Mouse (Mus musculus): ENCODE results near the gene Atf6. TPM values are rescaled to one million over a fixed set of nuclear protein-coding genes. Genes with fewer than 3 reads are reported as not detected.

The Atf6 gene
- polyA plus RNA-seq, 1 experiment from 2014 or later: 6.6 TPM

DNA sequence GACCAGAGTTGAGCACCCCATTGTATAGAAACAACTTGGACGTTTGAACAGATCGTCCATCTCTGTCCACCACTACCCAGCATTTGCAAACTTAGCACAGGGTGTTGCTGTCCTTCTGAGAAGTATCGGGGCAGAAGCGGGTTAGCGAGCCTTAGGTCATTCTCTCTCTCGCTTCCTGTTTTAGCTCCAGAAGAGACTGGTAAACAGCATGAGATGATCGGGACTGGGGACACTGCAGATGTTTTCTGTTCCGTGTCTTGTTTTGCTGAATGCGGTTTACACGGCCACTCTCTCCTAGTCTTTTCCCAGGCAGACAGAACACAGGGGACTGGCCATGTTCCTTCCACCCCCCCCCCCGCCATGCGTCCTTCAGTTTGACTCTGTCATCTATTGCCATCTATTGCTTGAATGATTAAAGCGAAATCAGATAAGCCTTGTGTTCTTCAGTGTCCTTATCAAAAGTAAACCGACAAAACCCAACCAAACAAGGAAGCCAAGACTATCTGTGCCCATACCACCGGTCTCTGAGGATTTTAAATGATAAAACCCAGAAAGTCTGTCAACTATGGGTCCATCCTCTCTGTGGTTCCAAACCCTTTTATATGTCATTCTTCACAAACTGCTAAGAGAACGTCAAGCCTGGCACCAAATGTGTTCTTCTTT, 31.0 kb upstream of the Atf6 start:
- Histone ChIP-seq H3K9ac (no peak overlapping the region), H3K27ac (no peak overlapping the region), H3K36me3 (ENCODE audit: poor library complexity, severe bottlenecking) (no peaks in the 10 kb centered on the region), H3K4me3 (no peak overlapping the region), H3K27me3 (0 out of 2 replicates have a peak, but pooled peaks cover 4% of the 10 kb centered on the region), H3K4me1 (no peaks in the 10 kb centered on the region), H3K4me2 (no peak overlapping the region), H3K9me3 (replicated peaks) (no peaks in the 10 kb centered on the region)
- 80% methylated on average over 16 of the region's 16 CpGs for WGBS
- no peak for ATAC-seq

DNA sequence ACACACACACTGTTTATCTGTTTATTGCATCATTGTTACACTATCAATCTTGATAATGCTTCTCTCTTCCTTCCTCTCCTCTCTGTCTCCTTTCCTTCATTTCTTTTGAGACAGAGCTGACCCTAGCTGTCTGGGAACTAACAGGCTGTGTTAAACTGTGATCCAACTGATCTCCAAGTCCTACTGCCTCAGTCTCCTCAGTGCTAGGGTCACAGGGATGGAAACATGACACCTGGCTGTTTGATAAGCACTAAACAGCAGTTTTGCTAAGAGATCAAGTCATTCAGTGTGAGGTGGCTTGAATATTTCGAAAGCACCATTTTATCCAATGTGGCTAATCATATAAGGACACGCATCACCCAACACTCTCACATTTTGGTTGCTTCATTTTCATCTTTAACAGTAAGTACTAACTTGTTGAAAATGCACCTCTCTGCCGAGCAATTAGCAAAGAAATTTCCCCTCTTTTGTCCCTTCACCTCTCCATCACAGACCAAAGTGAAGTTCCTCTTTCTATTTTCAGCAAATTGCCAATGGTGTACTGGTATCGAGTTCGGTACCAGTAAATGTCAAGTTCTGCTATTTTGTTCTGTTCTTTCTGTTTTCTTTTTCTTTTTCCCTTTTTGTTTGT, 29.2 kb upstream of the Atf6 start:
- Histone ChIP-seq H3K9ac (no peak overlapping the region), H3K4me1 (no peaks in the 10 kb centered on the region), H3K4me3 (no peak overlapping the region), H3K36me3 (ENCODE audit: poor library complexity, severe bottlenecking) (no peaks in the 10 kb centered on the region), H3K27ac (no peak overlapping the region), H3K4me2 (no peak overlapping the region), H3K27me3 (0 out of 2 replicates have a peak, but pooled peaks cover 3% of the 10 kb centered on the region), H3K9me3 (replicated peaks) (no peaks in the 10 kb centered on the region)
- WGBS: 81% methylated on average over 5 of the region's 5 CpGs
- no peak for ATAC-seq

DNA sequence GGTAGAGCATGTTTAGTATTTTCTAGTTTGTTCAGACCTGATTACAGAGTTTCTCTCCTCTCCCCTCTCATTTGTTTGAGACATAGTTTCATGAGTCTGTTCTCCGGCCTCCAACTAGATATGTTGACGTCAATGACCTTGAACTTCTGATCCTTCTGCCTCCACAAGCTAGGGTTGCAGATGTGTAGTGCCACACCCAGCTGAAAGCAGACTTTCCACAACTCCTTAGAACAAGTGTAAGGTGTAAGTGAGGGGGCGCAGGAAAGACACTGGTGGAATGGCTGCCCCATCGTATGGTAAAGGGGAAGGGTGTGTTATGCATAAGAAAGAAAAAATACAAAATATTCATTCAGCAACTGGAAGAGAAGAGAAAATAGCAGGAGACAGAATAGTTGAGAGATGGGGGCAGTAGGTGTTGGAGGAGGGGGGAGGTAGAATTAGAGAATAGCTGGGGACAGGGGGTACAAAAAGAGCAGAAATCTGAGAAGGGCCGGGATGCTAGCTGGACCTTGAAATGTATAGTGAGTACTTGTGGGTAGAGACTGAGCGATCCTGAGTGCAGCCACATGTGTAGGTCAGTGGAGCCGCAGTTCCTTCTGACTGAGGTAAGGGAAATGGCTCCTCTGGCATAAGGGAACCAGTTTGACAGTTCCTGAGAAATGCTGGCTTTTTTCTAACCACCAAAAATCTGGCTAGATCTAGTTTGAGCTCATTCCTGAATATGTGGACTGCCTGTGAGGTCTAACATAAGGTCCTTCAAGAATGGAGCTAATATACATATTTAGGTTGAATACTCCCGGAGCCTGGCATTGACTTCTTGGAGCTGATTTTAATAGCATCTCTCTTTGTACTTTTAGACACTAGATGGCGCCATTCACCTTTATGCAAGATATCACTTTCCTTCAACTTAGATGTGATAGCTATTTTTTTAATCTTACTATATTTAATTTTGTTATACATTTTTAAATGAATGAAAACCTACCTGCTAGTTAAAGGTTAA, 27.3 kb upstream of the Atf6 start:
- no peak; the same call in 1 of the 2 replicates for ATAC-seq
- no peak overlapping the region for H3K27ac ChIP-seq
- 66% methylated on average over 9 of the region's 9 CpGs for WGBS

DNA sequence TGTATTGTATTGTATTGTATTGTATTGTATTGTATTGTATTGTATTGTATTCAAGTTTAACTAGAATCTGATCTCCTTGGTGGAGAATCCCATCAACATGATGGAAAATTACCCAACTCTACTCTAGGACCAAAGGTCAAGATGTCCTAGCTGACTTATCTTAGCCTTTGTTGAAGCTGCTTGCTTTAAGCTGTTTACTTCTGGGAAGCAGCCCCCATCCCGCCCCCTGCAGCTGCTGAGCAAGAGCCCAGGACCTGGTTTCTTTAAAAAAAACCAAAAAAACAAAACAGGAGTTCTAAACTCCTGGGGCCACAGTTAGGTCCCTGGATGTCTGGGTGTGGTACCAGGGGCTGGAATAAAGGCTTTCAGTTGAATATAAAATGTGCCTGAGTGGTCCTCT, 24.7 kb upstream of the Atf6 start:
- Histone ChIP-seq H3K27ac (no peak overlapping the region), H3K36me3 (ENCODE audit: poor library complexity, severe bottlenecking) (no peaks in the 10 kb centered on the region), H3K27me3 (no peaks in the 10 kb centered on the region), H3K9ac (no peak overlapping the region), H3K4me2 (no peak overlapping the region), H3K4me3 (no peak overlapping the region), H3K9me3 (replicated peaks) (no peaks in the 10 kb centered on the region), H3K4me1 (no peaks in the 10 kb centered on the region)
- ATAC-seq: no peak
- 42% methylated on average over 1 of the region's 1 CpGs for WGBS

More for the DNA sequence above, 27.3 kb upstream of the Atf6 start:
- Histone ChIP-seq H3K4me2 (no peak overlapping the region), H3K4me3 (no peak overlapping the region), H3K27me3 (0 out of 2 replicates have a peak, but pooled peaks cover 3% of the 10 kb centered on the region), H3K36me3 (ENCODE audit: poor library complexity, severe bottlenecking) (no peaks in the 10 kb centered on the region), H3K4me1 (no peaks in the 10 kb centered on the region), H3K9me3 (replicated peaks) (no peaks in the 10 kb centered on the region), H3K9ac (no peak overlapping the region)

DNA sequence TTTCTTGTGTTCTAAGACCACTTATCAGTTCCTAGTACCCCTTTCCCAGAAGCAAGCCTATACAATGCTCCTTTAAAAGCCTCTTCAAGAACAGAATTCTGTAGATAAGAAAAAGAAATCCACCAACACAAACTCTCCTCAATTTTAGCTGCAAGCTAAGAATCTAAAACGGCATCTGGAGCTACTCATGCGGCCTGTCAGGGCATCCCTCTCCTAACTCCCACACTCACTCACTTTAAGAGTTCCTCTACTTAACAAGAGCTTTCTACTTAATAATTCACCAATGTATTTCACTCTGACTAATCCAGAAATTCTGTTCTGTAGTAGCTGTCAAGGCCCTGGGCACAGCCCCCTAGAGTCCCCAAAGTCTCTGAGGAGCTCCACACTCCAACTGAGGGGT, 24.1 kb upstream of the Atf6 start:
- Histone ChIP-seq H3K4me3 (no peak overlapping the region), H3K36me3 (ENCODE audit: poor library complexity, severe bottlenecking) (no peaks in the 10 kb centered on the region), H3K27me3 (no peaks in the 10 kb centered on the region), H3K9ac (no peak overlapping the region), H3K9me3 (replicated peaks) (no peaks in the 10 kb centered on the region), H3K4me2 (no peak overlapping the region), H3K27ac (no peak overlapping the region), H3K4me1 (no peaks in the 10 kb centered on the region)
- ATAC-seq: no peak
- WGBS: 83% methylated on average over 2 of the region's 2 CpGs

DNA sequence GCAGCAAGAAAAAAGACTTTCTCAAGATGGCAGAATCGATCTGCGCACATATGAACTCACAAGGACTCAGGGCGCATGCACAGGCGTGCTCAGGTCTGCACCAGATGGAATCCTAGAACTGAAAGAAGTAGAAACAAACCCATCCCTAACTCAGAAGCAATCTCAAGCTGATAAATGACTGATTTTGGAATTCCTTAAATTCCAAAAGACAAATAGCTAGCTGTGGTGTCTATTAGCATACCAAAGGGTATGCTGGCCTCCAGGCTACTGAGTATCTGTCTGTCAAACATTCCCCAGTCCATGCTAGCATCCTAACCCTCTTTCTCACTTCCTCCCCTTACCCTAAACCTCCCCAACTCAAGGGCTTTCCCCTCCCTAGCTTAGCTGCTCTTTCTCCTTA, 21.7 kb upstream of the Atf6 start:
- no peak for ATAC-seq
- Histone ChIP-seq H3K27me3 (no peaks in the 10 kb centered on the region), H3K9me3 (replicated peaks) (no peaks in the 10 kb centered on the region)

DNA sequence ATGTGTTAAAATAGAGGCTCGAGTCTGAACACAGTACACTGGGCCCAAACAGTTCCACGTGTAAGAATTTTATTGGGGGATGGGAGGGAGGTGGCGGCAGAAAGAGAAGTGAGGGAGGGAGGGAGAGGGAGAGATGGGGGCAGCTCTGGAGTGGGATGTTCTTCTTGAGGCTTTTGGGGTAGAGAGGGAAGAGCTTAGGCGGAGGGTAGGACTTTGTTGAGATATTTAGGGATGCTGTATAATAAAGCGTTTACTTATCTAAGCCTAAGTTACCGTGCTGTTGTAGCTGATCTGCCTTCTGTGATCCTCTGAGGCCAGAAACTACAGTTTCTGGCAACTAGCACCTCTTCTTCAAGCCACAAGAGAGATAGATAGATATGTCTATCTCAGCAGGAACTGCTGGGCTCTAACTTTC, 18.5 kb upstream of the Atf6 start:
- Histone ChIP-seq H3K4me2 (no peak overlapping the region; the same call in 1 of the 2 replicates), H3K4me1 (peaks cover 14% of the 10 kb centered on the region), H3K4me3 (no peak overlapping the region), H3K36me3 (ENCODE audit: poor library complexity, severe bottlenecking) (peaks cover 2% of the 10 kb centered on the region; the same call in 1 of the 2 replicates), H3K27me3 (no peaks in the 10 kb centered on the region), H3K27ac (no peak overlapping the region), H3K9ac (no peak overlapping the region), H3K9me3 (replicated peaks) (no peaks in the 10 kb centered on the region)
- WGBS: 56% methylated on average over 6 of the region's 6 CpGs
- 0 out of 2 replicates have a peak, but pooled peaks have one; percentile 1 for ATAC-seq

More for the DNA sequence above, 21.7 kb upstream of the Atf6 start:
- Histone ChIP-seq H3K27ac (no peak overlapping the region), H3K9ac (no peak overlapping the region), H3K4me3 (no peak overlapping the region), H3K36me3 (ENCODE audit: poor library complexity, severe bottlenecking) (no peaks in the 10 kb centered on the region), H3K4me2 (no peak overlapping the region), H3K4me1 (peaks cover 4% of the 10 kb centered on the region)
- 73% methylated on average over 4 of the region's 4 CpGs for WGBS

DNA sequence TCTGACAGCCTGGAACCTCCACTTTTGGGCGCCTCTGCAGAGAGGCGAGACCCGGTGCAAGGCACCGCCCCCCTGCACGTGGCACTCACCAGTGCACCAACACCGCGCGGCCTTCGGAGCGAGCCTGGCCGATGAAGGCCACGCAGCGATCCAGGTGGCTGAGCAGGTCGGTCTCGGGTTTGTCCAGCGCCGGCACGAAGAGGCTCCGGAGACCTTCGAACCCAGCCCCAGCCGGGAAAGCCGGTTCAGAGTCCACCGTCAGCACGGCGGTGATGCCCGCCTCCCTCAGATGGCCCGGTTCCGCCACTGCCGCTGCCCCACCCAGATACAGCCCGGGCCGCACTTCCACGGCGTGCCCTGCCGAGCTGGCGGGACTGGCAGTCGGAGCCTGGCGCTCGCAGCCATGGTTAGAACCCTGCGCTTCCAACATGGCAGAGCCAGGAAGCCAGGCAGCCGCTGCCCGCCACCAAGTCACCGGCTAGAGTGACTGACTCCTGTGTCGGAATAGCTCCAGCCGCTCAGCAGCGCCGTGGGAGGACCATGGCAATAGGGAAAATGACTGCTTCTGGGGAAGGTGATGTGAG, 17.5 kb upstream of the Atf6 start, which contains the start of the genes Gm26620 and Dusp12:
Gene Gm26620, plus strand, starts transcription at position 88 of the 584 bp plus-strand sequence.
Gene Dusp12, minus strand, starts transcription at position 563 of the 584 bp plus-strand sequence.
- no peaks in the 10 kb centered on the region for H3K27me3 ChIP-seq
- peak; percentile 97 for ATAC-seq
- H3K27ac ChIP-seq: peak within 1 kb of the TSS; percentile 75
- H3K9ac ChIP-seq: peak within 1 kb of the TSS; percentile 88
- H3K4me2 ChIP-seq: peak within 1 kb of the TSS; percentile 86
- H3K4me1 ChIP-seq: peaks cover 14% of the 10 kb centered on the region
- no peaks in the 10 kb centered on the region for H3K9me3 ChIP-seq (replicated peaks)
- H3K4me3 ChIP-seq: peak within 1 kb of the TSS; percentile 92
- WGBS: under 1% methylated on average over 46 of the region's 46 CpGs
- peaks cover 12% of the 10 kb centered on the region for H3K36me3 ChIP-seq (ENCODE audit: poor library complexity, severe bottlenecking)

DNA sequence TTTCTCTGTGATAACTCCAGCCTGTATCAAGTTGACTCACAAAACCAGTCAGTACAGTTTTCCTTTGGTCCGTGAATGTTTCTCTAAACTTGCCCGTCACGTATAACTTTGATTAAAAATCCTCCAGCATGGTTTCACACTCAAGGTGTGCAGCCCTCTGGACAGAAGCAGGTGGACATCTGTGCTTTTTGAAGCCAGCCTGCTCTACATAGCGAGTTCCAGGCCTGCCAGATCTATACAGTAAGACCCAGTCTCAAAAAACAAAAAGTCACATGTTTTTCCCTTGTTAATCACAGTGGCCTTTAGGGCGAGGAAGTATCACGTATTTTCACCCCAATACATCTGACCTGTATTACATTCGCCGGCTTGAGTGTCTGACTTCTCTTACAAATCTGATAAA, 16.8 kb upstream of the Atf6 start:
- peak overlapping the region; percentile 92 for H3K4me3 ChIP-seq
- H3K36me3 ChIP-seq (ENCODE audit: poor library complexity, severe bottlenecking): peaks cover 17% of the 10 kb centered on the region
- peak overlapping the region; percentile 86 for H3K4me2 ChIP-seq
- H3K27ac ChIP-seq: no peak overlapping the region
- H3K9me3 ChIP-seq (replicated peaks): no peaks in the 10 kb centered on the region
- peak overlapping the region; percentile 88 for H3K9ac ChIP-seq
- H3K27me3 ChIP-seq: no peaks in the 10 kb centered on the region
- peaks cover 14% of the 10 kb centered on the region for H3K4me1 ChIP-seq
- ATAC-seq: no peak
- WGBS: 31% methylated on average over 8 of the region's 8 CpGs

DNA sequence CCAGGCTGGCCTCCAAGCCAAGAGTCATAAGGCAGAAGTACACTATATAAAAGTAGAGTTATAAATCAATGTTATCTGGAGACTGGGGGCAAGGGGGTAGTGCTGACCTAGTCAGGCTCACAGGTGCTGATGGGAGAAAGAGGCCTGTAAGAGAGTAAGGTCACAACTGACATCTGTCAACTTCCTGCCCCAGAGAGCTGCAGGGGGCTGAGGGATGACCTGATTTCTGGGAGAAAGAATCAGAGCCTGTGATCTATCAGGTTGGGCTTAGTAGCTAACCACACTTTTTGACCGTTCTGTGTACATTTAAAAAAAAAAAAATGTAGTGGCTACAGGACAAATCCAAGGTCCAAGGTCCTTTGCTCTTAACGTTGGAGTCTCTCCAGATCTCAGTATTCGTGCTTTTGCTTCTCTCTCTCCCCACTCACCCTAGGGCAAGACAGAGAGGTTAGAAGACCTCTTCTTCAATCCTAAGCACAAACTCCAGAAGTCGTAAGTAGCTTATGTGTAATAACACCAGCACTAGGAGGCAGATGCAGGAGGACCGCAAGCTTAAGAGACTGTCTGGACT, 15.4 kb upstream of the Atf6 start:
- no peak overlapping the region for H3K4me3 ChIP-seq
- no peak overlapping the region for H3K27ac ChIP-seq
- H3K4me2 ChIP-seq: no peak overlapping the region
- no peak overlapping the region for H3K9ac ChIP-seq
- 89% methylated on average over 5 of the region's 5 CpGs for WGBS
- H3K27me3 ChIP-seq: no peaks in the 10 kb centered on the region
- ATAC-seq: no peak
- H3K9me3 ChIP-seq (replicated peaks): no peaks in the 10 kb centered on the region
- peaks cover 22% of the 10 kb centered on the region for H3K36me3 ChIP-seq (ENCODE audit: poor library complexity, severe bottlenecking)
- peaks cover 14% of the 10 kb centered on the region for H3K4me1 ChIP-seq

DNA sequence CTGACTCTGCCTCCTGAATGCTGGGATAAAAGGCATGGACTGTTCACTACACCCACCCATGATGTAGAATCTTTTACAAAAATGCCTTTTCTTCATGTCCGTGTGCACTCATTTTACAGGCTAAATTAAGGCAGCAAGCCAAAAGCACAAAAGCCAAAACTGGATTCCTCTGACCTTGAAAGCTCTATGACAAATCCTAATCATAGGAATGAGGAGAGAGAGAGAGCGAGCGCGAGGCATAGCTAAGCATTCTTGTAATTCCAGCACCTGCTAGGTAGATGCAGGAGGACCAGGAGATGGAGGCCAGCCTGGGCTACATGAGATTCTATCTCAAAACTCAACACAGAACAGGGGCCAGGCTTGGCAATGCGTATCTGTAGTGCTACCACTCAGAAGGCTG, 9.3 kb upstream of the Atf6 start:
- H3K4me2 ChIP-seq: no peak overlapping the region
- H3K36me3 ChIP-seq (ENCODE audit: poor library complexity, severe bottlenecking): peaks cover 50% of the 10 kb centered on the region
- H3K4me1 ChIP-seq: no peaks in the 10 kb centered on the region
- H3K9ac ChIP-seq: no peak overlapping the region
- no peak overlapping the region for H3K4me3 ChIP-seq
- 97% methylated on average over 5 of the region's 5 CpGs for WGBS
- no peak for ATAC-seq
- H3K27me3 ChIP-seq: no peaks in the 10 kb centered on the region
- H3K9me3 ChIP-seq (replicated peaks): no peaks in the 10 kb centered on the region
- no peak overlapping the region for H3K27ac ChIP-seq

Measured in forebrain, embryonic 13.5 days (tissue).